Mouse (Mus musculus) thymus, adult 2 months (tissue): Measurements from ENCODE around the gene Macrod2. TPM values are rescaled to one million over a fixed set of nuclear protein-coding genes. Genes with fewer than 3 reads are reported as not detected.

Experiments
- DNase-seq: peaks from one replicate; pipeline ENCODE4 v3.0.0; 2021
- H3K27ac ChIP-seq: fragments of 200-500 bp; 2 replicates; pipeline ENCODE4 v1.5.1; 2012; ENCODE audit warnings: low read length, control low read depth; ENCODE audit not compliant: control insufficient read depth, insufficient read depth
- H3K27me3 ChIP-seq: fragments of 200-500 bp; 2 replicates; pipeline ENCODE4 v1.6.1; 2012; ENCODE audit warnings: mild to moderate bottlenecking, low read length, moderate library complexity, mixed read lengths; ENCODE audit not compliant: control insufficient read depth, insufficient read depth
- H3K36me3 ChIP-seq: fragments of 200-500 bp; 2 replicates; pipeline ENCODE4 v1.6.1; 2012; ENCODE audit warnings: mild to moderate bottlenecking, low read length, moderate library complexity; ENCODE audit not compliant: control insufficient read depth, insufficient read depth
- H3K4me1 ChIP-seq: fragments of 200-500 bp; replicated peaks from 2 replicates; pipeline ENCODE4 v1.6.1; 2012; ENCODE audit warnings: low read length; ENCODE audit not compliant: control insufficient read depth, insufficient read depth
- H3K4me3 ChIP-seq: fragments of 200-500 bp; 2 replicates; pipeline ENCODE4 v1.5.1; 2012; ENCODE audit warnings: mild to moderate bottlenecking, low read length, control low read depth, moderate library complexity; ENCODE audit not compliant: control insufficient read depth, insufficient read depth
- CTCF ChIP-seq: fragments of 200-500 bp; IDR thresholded peaks from 2 replicates; pipeline ENCODE4 v1.5.1; 2012; ENCODE audit warnings: mild to moderate bottlenecking, control low read depth, low read length, moderate library complexity, borderline replicate concordance; ENCODE audit not compliant: control insufficient read depth, poor library complexity, insufficient read depth; ENCODE audit errors: extremely low read depth
- POLR2A ChIP-seq: fragments of 200-500 bp; IDR thresholded peaks from 2 replicates; pipeline ENCODE4 v1.6.1; 2012; ENCODE audit warnings: mild to moderate bottlenecking, low read length, control low read depth, moderate library complexity; ENCODE audit not compliant: control insufficient read depth, poor library complexity, insufficient read depth; ENCODE audit errors: extremely low read depth
- WGBS: fragments of 180-500 bp; shearing (Covaris S2); methylation state at CpG from one replicate; pipeline ENCODE4 v1.1.7; 2018; 5-methylcytosine and 5-hydroxymethylcytosine counted together
- polyA plus RNA-seq: library from polyadenylated mRNA; depleted of rRNA; stranded (reverse); fragments of >200 nt; gene quantifications from 2 replicates; pipeline ENCODE4 v1.2.3, GENCODE M21; 2012

Gene Macrod2
- polyA plus RNA-seq, 1 experiment, result 2.3 TPM

- 87% methylated on average over 3 of the region's 3 CpGs for WGBS
- Histone ChIP-seq H3K4me1 (no peaks in the 10 kb centered on the region), H3K36me3 (no peaks in the 10 kb centered on the region), H3K4me3 (no peak overlapping the region), H3K27ac (no peak overlapping the region), H3K27me3 (no peaks in the 10 kb centered on the region)
- TF ChIP-seq CTCF (no peak), POLR2A (no peak)
- no peak for DNase-seq
Observed at GRCm38 (mm10) chr2:140830086-140830485, 435.0 kb downstream of the Macrod2 start.

- no peak for DNase-seq
- Histone ChIP-seq H3K27me3 (no peaks in the 10 kb centered on the region), H3K4me1 (no peaks in the 10 kb centered on the region), H3K4me3 (no peak overlapping the region), H3K27ac (no peak overlapping the region), H3K36me3 (no peaks in the 10 kb centered on the region)
- TF ChIP-seq POLR2A (no peak), CTCF (no peak)
- 98% methylated on average over 2 of the region's 2 CpGs for WGBS
Observed at GRCm38 (mm10) chr2:140839371-140839770, 444.3 kb downstream of the Macrod2 start.

GRCm38 (mm10) chr2:140839880-140840279 is 444.8 kb downstream of the Macrod2 start:
- no peaks in the 10 kb centered on the region for H3K36me3 ChIP-seq
- H3K27me3 ChIP-seq, result no peaks in the 10 kb centered on the region
- H3K4me1 ChIP-seq, result no peaks in the 10 kb centered on the region
- H3K4me3 ChIP-seq, result no peak overlapping the region
- WGBS, result 69% methylated on average over 3 of the region's 3 CpGs
- no peak overlapping the region for H3K27ac ChIP-seq
- TF ChIP-seq CTCF, result no peak
- TF ChIP-seq POLR2A, result no peak
- no peak for DNase-seq

- Histone ChIP-seq H3K4me3 (no peak overlapping the region), H3K27me3 (no peaks in the 10 kb centered on the region), H3K4me1 (no peaks in the 10 kb centered on the region), H3K27ac (no peak overlapping the region), H3K36me3 (no peaks in the 10 kb centered on the region)
- no peak for TF ChIP-seq POLR2A
- no peak for TF ChIP-seq CTCF
- no peak for DNase-seq
- 15% methylated on average over 5 of the region's 5 CpGs for WGBS
Observed at GRCm38 (mm10) chr2:140844030-140844429, 448.9 kb downstream of the Macrod2 start.

- no peaks in the 10 kb centered on the region for H3K36me3 ChIP-seq
- no peaks in the 10 kb centered on the region for H3K4me1 ChIP-seq
- H3K4me3 ChIP-seq, result no peak overlapping the region
- 92% methylated on average over 5 of the region's 5 CpGs for WGBS
- no peaks in the 10 kb centered on the region for H3K27me3 ChIP-seq
- DNase-seq, result no peak
- TF ChIP-seq POLR2A (no peak), CTCF (no peak)
- H3K27ac ChIP-seq, result no peak overlapping the region
Observed at GRCm38 (mm10) chr2:140847817-140848428, 452.8 kb downstream of the Macrod2 start.

- no peak for DNase-seq
- Histone ChIP-seq H3K27me3 (no peaks in the 10 kb centered on the region), H3K27ac (no peak overlapping the region), H3K4me1 (no peaks in the 10 kb centered on the region), H3K4me3 (no peak overlapping the region), H3K36me3 (no peaks in the 10 kb centered on the region)
- TF ChIP-seq CTCF (no peak), POLR2A (no peak)
- WGBS, result 10% methylated on average over 9 of the region's 9 CpGs
Observed at GRCm38 (mm10) chr2:140853538-140853937, 458.4 kb downstream of the Macrod2 start.

GRCm38 (mm10) chr2:140861356-140861755 is 466.2 kb downstream of the Macrod2 start:
- no peaks in the 10 kb centered on the region for H3K4me1 ChIP-seq
- H3K27me3 ChIP-seq, result no peaks in the 10 kb centered on the region

More at GRCm38 (mm10) chr2:140861356-140861755, 466.2 kb downstream of the Macrod2 start:
- Histone ChIP-seq H3K4me3 (no peak overlapping the region), H3K36me3 (no peaks in the 10 kb centered on the region), H3K27ac (no peak overlapping the region)
- WGBS, result 71% methylated on average over 1 of the region's 1 CpGs
- no peak for DNase-seq
- TF ChIP-seq POLR2A (no peak), CTCF (no peak)
